Mouse (Mus musculus) granulocyte monocyte progenitor cell, adult 5-6 weeks (primary cell): ENCODE measurements around the gene Acer3. TPM values are rescaled to one million over a fixed set of nuclear protein-coding genes. Genes with fewer than 3 reads are reported as not detected.

ENCODE experiments used
- ATAC-seq: replicated peaks from 2 replicates; pipeline ENCODE4 v1.8.0; 2016; ENCODE audit warnings: mild to moderate bottlenecking, moderate TSS enrichment, inconsistent platforms; ENCODE audit not compliant: poor library complexity, severe bottlenecking
- total RNA-seq, 2 experiments: library from RNA; stranded (forward) in 1 of 2; stranded (reverse) in 1 of 2; fragments of 200-712, 200-1000 nt in 1 of 2; fragments of >200 nt in 1 of 2; fragmentation: Nextera tagmentation in 1 of 2; gene quantifications; 2 replicates each; pipeline ENCODE4 v1.2.3; 2014 to 2017

Gene Acer3
- total RNA-seq, 2 experiments from 2014 or later, result 42.1 to 49.6 TPM

DNA sequence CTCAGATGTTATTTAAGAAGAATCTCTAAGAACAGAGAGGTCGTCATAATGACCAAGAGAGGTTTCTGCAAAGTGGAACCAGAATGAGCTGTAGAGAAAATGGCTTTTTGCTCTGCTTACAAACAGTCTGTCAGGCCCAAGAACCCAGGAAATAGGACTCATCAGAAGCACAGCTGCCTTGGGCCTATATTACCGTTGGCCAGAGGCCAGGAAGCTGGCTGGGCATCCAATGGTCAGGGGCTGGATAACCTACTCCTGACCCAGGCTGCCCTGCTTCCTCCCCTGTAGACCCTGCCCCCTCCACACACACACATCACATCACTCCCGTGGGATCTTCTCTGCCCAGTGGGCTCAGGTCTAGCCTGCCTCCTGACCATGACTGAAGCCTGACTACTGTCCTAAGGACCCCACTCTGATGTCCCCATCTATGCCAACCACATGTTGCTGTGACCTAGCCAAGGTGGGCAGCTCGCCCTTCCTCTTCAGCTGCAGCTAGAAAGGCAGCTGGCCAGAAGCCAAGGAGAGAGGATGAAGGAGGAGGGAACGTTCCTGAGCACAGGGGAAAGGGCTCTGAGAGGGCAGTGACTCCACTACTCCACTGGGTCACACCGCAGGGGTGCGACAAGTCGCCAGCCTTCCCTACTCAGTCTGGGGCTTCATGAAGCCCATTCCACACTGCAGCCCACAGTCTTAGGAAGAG lies 160.8 kb downstream of the Acer3 start:
- ATAC-seq, result no peak

DNA sequence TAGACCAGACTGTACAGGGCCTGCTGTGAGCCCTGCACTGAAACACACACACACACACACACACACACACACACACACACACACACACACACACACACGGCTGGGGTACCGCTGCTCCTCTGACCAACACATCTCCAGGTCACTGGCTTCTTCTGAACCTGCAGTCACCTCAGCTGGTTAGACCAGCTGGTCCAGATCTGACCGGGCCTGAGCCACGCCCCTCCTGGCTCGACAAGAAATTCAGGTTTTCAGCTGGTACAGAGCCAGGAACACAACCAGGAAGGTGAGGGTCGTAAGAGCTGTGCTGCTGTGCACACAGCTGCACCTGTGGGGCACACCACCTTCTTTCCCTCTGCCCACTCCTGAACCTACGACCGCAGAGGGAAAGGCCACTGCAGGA lies 162.5 kb downstream of the Acer3 start:
- no peak for ATAC-seq

DNA sequence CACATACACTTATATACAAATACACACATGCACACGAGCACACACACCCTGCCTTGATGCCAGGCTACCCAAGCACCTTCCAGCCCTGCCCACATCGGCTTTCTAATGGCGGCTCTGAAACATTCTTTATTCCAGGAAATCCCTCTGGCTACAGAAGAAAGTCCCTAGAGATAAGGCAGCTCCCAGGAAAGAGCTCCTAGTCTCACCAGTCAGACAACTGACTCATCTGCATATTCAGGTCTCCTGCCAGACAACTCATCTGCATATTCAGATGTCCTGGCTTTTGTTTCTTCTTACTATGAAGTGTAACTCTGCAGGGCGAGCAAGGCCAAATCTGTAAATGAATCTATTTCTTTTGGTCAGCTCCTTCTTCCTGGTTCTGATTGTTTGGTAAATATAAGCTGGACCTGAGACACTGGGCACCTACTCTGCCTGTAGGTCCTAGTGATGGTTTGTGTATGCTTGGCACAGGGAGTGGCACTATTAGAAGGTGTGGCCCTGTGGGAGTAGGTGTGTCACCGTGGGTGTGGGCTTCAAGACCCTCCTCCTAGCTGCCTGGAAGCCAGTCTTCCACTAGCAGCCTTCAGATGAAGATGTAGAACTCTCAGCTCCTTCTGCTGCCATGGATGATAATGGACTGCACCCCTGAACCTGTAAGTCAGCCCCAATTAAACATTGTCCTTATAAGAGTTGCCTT lies 163.2 kb downstream of the Acer3 start:
- ATAC-seq, result no peak

Other genes starting within 250 kb of the Acer3 start
- 34.8 and 43.7 TPM in 2 replicates for gene Myo7a, start 201.7 kb downstream of the Acer3 start, total RNA-seq (2014; fragmentation: Nextera tagmentation)
- gene Myo7a, start 201.7 kb downstream of the Acer3 start, total RNA-seq (2017), result 22.0 and 26.2 TPM in 2 replicates
- gene Omp, start 175.7 kb downstream of the Acer3 start, total RNA-seq (2014; fragmentation: Nextera tagmentation), result 0.32 and 0.64 TPM in 2 replicates
- 0.31 TPM in 1 of 2 replicates, not detected in the other for gene Omp, start 175.7 kb downstream of the Acer3 start, total RNA-seq (2017)
- 3.2 and 5.2 TPM in 2 replicates for gene Capn5, start 142.9 kb downstream of the Acer3 start, total RNA-seq (2014; fragmentation: Nextera tagmentation)
- gene Capn5, start 142.9 kb downstream of the Acer3 start, total RNA-seq (2017), result 1.2 and 1.3 TPM in 2 replicates
- gene B3gnt6, start 121.7 kb downstream of the Acer3 start, total RNA-seq (2014; fragmentation: Nextera tagmentation), result 0.58 TPM in 1 of 2 replicates, not detected in the other
- gene B3gnt6, start 121.7 kb downstream of the Acer3 start, total RNA-seq (2017), result not detected in 2 replicates
- 0.43 TPM in 1 of 2 replicates, not detected in the other for gene Tsku, start 40.1 kb upstream of the Acer3 start, total RNA-seq (2014; fragmentation: Nextera tagmentation)
- not detected in 2 replicates for gene Tsku, start 40.1 kb upstream of the Acer3 start, total RNA-seq (2017)
- not detected in 2 replicates for gene Gucy2d, start 119.2 kb upstream of the Acer3 start, total RNA-seq (2014; fragmentation: Nextera tagmentation)
- not detected in 2 replicates for gene Gucy2d, start 119.2 kb upstream of the Acer3 start, total RNA-seq (2017)
- gene Lrrc32, start 168.1 kb upstream of the Acer3 start, total RNA-seq (2014; fragmentation: Nextera tagmentation), result not detected in 2 replicates
- not detected in 2 replicates for gene Lrrc32, start 168.1 kb upstream of the Acer3 start, total RNA-seq (2017)